Mouse (Mus musculus): ENCODE measurements around the gene Lrp6.

The Lrp6 gene

DNA sequence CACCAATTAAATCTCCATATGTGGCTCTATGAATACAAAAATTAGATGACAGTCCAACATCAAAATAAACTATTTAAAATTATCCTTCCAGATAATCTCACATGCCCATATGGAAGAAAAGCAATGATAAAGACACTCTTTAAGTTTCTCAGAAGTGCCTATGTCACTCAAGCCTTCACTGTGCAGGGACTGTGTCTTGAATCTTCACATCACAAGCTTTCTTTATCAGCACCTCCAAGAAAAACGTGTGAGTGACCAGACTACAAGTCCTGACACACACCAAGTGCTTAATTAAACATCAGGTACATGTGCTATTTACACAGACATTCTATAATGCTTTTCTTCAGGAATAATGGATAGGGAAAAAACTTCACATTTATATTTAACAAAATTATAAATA is 34.8 kb downstream of the Lrp6 start:
- DNase-seq (ENCODE audit: low read depth) = no peak

DNA sequence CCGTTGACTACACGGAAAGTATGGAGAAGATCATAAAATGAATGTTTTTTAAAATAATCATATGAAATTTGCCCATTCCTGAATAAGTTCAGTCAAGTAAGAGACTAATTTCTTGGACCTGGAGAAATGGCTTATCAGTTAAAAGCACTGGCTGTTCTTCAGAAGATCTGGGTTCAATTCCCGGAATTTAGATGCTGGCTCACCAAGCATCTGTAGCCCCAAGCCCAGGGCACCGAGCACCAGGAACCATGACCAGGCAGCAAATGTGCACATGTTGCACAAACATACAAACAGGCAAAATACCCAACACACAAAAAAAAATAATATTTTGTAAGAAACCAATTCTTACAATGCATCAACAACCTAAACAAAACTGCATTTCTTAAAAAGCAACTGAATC is 37.4 kb downstream of the Lrp6 start:
- no peak for DNase-seq (ENCODE audit: low read depth)

GRCm38 (mm10) chr6:134528396-134528795 is 38.4 kb downstream of the Lrp6 start:
- no peak for DNase-seq (ENCODE audit: low read depth)

DNA sequence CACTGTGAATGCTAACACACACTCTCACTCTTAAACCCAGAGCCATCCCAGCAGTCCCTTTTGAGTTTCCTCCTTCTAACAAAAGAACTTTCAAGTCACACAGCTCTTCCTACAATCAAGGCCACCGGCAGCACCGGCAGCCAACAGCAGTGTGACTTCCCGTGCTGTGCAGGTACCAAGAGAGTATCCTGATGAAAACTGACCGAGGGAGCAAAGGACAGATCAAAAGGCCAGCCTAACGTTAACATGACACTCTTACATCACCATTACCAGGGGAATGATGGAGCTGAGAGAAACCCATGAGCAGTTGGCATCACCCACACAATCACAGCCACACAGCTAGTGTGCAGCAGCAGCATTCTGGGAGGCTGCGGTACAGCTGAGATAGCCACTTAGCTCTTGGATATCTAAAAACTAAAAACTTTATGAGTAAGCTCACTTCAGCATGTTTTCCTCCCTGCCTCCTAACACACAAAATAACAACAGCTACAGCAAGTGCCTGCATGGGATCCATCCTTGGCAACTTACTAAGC is 39.1 kb downstream of the Lrp6 start:
- no peak for DNase-seq (ENCODE audit: low read depth)

DNA sequence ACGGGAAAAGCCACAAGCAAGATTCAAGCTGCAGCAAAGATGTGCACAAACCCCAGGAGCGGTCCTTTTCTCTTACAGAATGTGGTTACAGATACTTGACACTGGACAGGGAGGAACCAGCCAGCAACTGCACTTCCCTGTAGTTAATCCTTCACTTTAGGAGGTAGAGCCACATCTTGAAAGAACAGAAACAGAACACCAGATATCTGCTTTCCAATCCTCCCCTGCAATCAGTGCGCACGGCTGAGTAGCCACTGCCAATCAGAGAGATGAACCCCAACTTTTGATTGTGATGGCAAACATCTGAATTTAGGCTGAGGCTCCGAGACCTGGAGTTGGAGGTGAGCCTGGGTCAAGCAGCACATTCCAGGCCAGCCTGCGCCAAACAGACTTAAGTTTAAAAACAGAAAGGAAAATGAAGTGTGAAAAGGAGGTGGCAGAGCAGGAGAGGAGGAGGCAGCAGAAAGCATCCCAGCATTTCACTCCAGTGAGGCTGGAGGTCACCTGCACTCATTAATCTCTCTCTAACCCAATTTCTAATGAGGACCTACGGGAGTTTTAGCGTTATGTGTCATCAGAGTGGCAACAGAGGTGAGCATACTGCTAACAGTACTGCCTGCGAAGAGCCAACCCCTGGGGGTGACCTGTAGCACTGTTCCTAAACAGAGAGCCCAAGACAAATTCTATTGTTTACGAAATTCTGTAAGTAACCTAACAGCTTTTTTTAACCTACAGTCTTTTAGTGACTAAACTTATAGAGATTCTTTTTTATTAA is 39.8 kb downstream of the Lrp6 start:
- DNase-seq (ENCODE audit: low read depth) = no peak

DNA sequence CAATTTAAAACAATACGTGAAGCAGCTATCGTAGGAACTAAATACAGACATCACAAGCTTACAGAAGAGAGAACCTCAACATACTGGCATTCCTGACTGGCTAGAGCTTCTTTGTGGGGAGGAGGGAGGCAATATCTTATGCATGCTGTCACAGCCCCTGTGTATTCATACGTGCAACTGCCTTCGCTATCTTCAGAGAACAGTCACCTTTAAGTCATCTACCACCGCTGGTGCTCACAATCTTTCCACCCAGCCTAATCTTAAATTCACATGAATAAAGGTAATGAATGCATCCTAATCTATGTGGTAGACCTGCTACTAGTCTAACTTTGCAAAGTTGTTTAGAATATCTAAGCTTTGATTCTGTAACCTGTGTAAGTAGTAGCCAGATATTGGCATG is 40.5 kb downstream of the Lrp6 start:
- peak; percentile 18 for DNase-seq (ENCODE audit: low read depth)

DNA sequence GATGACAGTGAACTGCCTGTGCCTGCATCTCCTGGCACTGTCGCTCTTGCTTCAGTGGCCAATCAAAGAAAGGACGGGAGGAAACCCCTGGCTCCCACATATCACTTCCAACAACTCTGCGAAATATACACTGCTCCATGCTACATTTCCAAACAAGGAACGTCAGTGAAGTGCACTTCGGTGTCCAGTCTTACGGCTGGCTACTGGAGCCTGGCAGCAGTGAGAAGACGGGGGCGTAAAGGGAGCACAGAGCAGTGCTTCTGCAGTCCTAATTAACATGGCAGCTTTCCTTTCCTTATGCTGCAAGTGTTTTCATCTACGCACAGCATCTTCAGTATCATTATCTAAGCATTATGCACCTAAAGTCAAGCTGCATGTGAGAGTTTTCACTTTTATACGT is 45.4 kb downstream of the Lrp6 start:
- no peak for DNase-seq (ENCODE audit: low read depth)

- no peak for DNase-seq (ENCODE audit: low read depth)
These were observed 45.9 kb downstream of the Lrp6 start for GRCm38 (mm10) chr6:134520821-134521220.

DNA sequence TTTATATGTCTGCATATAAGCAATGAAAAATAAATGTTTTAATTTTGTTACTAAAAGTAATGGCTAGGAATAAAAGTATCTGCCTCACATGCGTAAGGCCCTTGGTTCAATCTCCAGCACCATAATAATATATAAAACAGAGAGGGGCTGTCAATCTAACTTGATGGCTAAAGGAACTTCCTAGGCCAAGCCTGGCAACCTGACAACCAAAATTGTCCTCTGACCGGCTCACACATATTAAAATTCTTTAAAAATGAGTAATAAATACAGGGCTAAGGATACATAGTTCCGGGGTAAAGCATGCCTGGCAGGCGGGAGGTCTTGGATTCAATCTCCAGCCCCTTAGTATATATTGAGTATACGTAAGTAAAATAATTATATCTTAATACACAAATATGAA is 48.3 kb downstream of the Lrp6 start:
- DNase-seq (ENCODE audit: low read depth) = no peak

- DNase-seq (ENCODE audit: low read depth) = no peak
These were observed 49.6 kb downstream of the Lrp6 start for GRCm38 (mm10) chr6:134517141-134517540.

DNA sequence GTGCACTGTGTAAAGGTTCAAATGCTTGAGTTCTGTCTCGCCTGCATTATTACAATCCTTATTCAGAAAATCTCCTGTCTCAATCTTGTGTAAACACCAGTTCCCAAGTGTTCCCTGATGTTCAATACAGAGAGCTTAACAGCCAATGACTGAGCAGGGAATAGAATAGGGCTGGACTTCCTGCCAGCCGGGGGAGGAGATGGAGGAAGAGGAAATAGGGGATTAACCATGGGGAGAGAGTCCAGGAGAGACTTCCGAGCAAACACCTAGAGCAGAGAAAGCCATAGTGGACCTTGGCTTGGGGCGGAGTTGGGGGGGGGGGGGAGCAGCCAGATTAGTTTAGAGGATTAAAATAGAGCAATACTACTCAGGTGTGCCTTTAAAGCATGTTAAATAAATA is 51.3 kb downstream of the Lrp6 start:
- no peak for DNase-seq (ENCODE audit: low read depth)

GRCm38 (mm10) chr6:134513896-134514510 is 52.8 kb downstream of the Lrp6 start:
- no peak for DNase-seq (ENCODE audit: low read depth)

DNA sequence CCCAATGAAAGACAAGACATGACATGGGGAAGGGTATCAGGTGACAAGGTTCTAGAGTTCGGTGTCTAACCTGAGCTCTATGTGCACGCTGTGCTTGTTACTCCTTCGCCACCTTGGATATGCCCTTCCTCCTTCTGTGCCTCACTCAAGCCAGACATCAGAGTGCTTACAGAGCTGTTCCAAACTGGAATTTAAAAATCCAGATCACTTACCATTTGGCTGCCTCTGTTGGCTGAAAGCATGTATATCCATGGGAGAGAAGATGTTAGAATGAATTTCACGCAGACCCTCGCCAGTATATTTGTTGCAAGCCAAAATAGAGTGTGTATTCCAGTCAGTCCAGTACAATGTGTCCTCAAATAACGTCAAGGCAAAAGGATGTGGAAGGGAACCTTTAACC is 53.8 kb downstream of the Lrp6 start:
- DNase-seq (ENCODE audit: low read depth) = no peak

GRCm38 (mm10) chr6:134512478-134512877 is 54.3 kb downstream of the Lrp6 start:
- DNase-seq (ENCODE audit: low read depth) = no peak

GRCm38 (mm10) chr6:134511118-134511517 is 55.6 kb downstream of the Lrp6 start:
- no peak for DNase-seq (ENCODE audit: low read depth)

GRCm38 (mm10) chr6:134510280-134510679 is 56.5 kb downstream of the Lrp6 start:
- no peak for DNase-seq (ENCODE audit: low read depth)

- no peak for DNase-seq (ENCODE audit: low read depth)
These were observed 57.0 kb downstream of the Lrp6 start for GRCm38 (mm10) chr6:134509731-134510226.

- no peak for DNase-seq (ENCODE audit: low read depth)
These were observed 61.9 kb downstream of the Lrp6 start for GRCm38 (mm10) chr6:134504866-134505265.

DNA sequence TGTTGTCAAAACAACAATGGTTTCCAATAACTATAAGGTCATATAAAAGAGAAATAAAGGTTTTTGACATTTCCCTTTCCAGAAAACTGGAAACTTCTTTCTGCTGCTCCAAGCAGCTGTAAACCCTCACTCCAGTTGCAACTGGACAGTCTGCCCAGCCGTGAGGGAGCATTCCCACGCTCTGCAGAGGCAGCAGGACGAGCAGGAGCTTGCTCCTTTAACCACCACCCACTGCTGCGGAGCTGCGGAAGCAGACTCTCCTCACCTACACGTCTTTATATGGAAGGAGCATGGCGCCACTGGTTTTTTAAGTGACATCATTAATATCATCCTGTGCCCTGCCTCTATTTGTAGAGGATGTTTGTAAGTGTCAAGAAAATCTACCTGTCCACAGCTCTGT is 64.4 kb downstream of the Lrp6 start:
- no peak for DNase-seq (ENCODE audit: low read depth)

GRCm38 (mm10) chr6:134500381-134501162 is 66.2 kb downstream of the Lrp6 start:
- DNase-seq (ENCODE audit: low read depth) = no peak

GRCm38 (mm10) chr6:134499089-134499488 is 67.7 kb downstream of the Lrp6 start:
- DNase-seq (ENCODE audit: low read depth) = no peak

GRCm38 (mm10) chr6:134498518-134498917 is 68.2 kb downstream of the Lrp6 start:
- DNase-seq (ENCODE audit: low read depth) = no peak
